Mouse (Mus musculus) heart, embryonic 10.5 days (tissue): ENCODE results near the gene 4931406P16Rik. TPM values are rescaled to one million over a fixed set of nuclear protein-coding genes. Genes with fewer than 3 reads are reported as not detected.
"Not testable (repeated sequence)": the region's sequence is repeated elsewhere in the genome, so short reads cannot be mapped to it uniquely, and the experiment has no call there.

Experiments used
- DNase-seq: peaks from one replicate; pipeline ENCODE4 v3.0.0-alpha.2; 2017; ENCODE audit warnings: low spot score
- H3K27ac ChIP-seq: fragments of 300-500 bp; sonication (generic); 2 replicates; pipeline ENCODE4 v1.5.1; 2016; ENCODE audit warnings: mild to moderate bottlenecking
- H3K27me3 ChIP-seq: fragments of 300-500 bp; sonication (generic); 2 replicates; pipeline ENCODE4 v1.6.1; 2016; ENCODE audit warnings: mild to moderate bottlenecking; ENCODE audit not compliant: poor library complexity, insufficient read depth, severe bottlenecking
- H3K36me3 ChIP-seq: fragments of 300-500 bp; sonication (generic); 2 replicates; pipeline ENCODE4 v1.6.1; 2016; ENCODE audit warnings: mild to moderate bottlenecking, moderate library complexity
- H3K4me1 ChIP-seq: fragments of 300-500 bp; sonication (generic); 2 replicates; pipeline ENCODE4 v1.6.1; 2016; ENCODE audit warnings: mild to moderate bottlenecking
- H3K4me3 ChIP-seq: fragments of 300-500 bp; sonication (generic); 2 replicates; pipeline ENCODE4 v1.5.1; 2016; ENCODE audit warnings: mild to moderate bottlenecking, moderate library complexity
- H3K9me3 ChIP-seq: fragments of 300-500 bp; sonication (generic); 2 replicates; pipeline ENCODE4 v1.6.1; 2016; ENCODE audit warnings: mild to moderate bottlenecking, moderate library complexity
- WGBS: fragments of 180-500 bp; shearing (Covaris S2); methylation state at CpG from one replicate; pipeline ENCODE4 v1.1.7; 2016; 5-methylcytosine and 5-hydroxymethylcytosine counted together
- polyA plus RNA-seq: library from polyadenylated mRNA; unstranded; fragments of >200 nt; fragmentation: Nextera tagmentation; extraction: Ambion mirVana; gene quantifications from 2 replicates; pipeline ENCODE4 v1.2.1, GENCODE M21; 2016

Gene 4931406P16Rik
- polyA plus RNA-seq = 36.6 and 43.7 TPM in 2 replicates

GRCm38 (mm10) chr7:34313443-34313875 lies at the start of gene 4931406P16Rik:
Gene 4931406P16Rik (minus strand): TSS chr7:34313551.
- Histone ChIP-seq H3K27me3 (no peaks in the 10 kb centered on the region), H3K36me3 (no peaks in the 10 kb centered on the region), H3K4me3 (peak within 1 kb of the TSS; percentile 95), H3K27ac (peak within 1 kb of the TSS; percentile 99), H3K9me3 (no peaks in the 10 kb centered on the region), H3K4me1 (peaks cover 32% of the 10 kb centered on the region)
- WGBS = 0% methylated on average over 37 of the region's 41 CpGs
- DNase-seq = peak; percentile 93

DNA sequence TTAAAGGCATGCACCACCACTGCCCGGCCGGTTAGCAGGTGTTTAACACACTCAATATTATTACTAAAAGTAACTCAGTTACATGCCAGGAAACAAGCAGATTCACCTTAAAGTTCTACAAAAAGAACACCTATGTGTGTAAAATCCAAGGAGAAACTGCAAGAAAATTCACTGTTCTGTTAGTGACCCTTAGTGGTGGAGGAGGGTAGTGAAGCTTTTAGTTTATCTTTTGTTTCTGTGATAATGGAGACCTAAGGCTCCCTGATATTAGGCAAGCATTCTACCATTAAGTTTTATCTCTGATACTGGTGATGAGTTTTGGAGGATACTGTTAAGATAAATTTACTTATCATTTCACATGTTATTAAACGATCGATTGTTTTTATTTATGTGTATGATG lies 42.3 kb upstream of the 4931406P16Rik start:
- 87% methylated on average over 4 of the region's 4 CpGs for WGBS
- DNase-seq = no peak
- H3K9me3 ChIP-seq = no peaks in the 10 kb centered on the region
- H3K27me3 ChIP-seq = no peaks in the 10 kb centered on the region
- peaks cover 76% of the 10 kb centered on the region for H3K36me3 ChIP-seq
- no peak overlapping the region for H3K27ac ChIP-seq
- H3K4me1 ChIP-seq = no peaks in the 10 kb centered on the region
- H3K4me3 ChIP-seq = no peak overlapping the region

DNA sequence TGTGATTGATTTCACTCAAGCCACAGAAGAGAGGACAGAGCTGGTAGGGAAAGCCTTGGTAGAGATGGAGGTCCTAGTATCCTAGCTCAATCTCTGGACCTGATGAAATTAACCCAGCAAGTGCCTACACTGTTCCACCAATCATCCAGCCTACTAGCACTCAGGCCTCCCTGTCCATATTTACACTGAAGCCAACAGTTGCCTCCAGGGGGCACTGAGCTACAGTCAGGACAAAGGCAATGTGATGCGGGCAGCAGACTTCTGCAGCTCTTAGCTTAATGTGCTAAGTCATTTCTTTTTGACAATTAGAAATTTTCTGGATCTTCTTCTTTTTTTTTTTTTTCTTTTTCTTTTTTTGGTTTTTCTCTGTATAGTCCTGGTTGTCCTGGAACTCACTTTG lies 38.6 kb upstream of the 4931406P16Rik start:
- WGBS = 84% methylated on average over 1 of the region's 1 CpGs
- Histone ChIP-seq H3K9me3 (no peaks in the 10 kb centered on the region), H3K27ac (no peak overlapping the region), H3K4me1 (no peaks in the 10 kb centered on the region), H3K27me3 (no peaks in the 10 kb centered on the region), H3K36me3 (peaks cover 90% of the 10 kb centered on the region), H3K4me3 (no peak overlapping the region)
- no peak for DNase-seq

- 67% methylated on average over 5 of the region's 5 CpGs for WGBS
These were observed 36.8 kb upstream of the 4931406P16Rik start for GRCm38 (mm10) chr7:34350166-34350565.

DNA sequence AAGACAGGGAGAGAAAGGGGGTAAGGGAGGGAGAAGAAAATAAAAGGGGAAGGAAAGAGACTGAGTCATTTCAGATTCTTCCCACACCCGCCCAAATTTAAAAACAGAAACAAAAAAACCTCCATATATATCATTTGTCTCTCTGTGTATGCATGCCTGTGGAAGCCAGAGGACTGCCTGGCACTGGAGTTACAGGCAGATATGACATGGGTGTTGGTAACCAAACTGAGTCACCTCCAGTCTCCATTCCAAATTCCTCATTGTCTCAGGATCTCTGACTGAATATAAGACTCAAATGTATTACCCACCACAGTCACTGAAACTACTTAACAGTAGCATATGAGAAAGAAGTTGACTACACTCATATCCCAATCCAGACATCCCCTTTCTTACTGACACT lies 34.7 kb upstream of the 4931406P16Rik start:
- 92% methylated on average over 1 of the region's 1 CpGs for WGBS
- no peaks in the 10 kb centered on the region for H3K27me3 ChIP-seq
- peaks cover 97% of the 10 kb centered on the region for H3K36me3 ChIP-seq
- H3K9me3 ChIP-seq = no peaks in the 10 kb centered on the region
- no peak overlapping the region for H3K27ac ChIP-seq
- no peak overlapping the region for H3K4me3 ChIP-seq
- no peaks in the 10 kb centered on the region for H3K4me1 ChIP-seq
- no peak for DNase-seq

More at GRCm38 (mm10) chr7:34350166-34350565, 36.8 kb upstream of the 4931406P16Rik start:
- H3K27ac ChIP-seq = no peak overlapping the region
- no peak for DNase-seq
- H3K27me3 ChIP-seq = no peaks in the 10 kb centered on the region
- H3K9me3 ChIP-seq = no peaks in the 10 kb centered on the region
- peaks cover 95% of the 10 kb centered on the region for H3K36me3 ChIP-seq
- H3K4me3 ChIP-seq = no peak overlapping the region
- H3K4me1 ChIP-seq = no peaks in the 10 kb centered on the region

DNA sequence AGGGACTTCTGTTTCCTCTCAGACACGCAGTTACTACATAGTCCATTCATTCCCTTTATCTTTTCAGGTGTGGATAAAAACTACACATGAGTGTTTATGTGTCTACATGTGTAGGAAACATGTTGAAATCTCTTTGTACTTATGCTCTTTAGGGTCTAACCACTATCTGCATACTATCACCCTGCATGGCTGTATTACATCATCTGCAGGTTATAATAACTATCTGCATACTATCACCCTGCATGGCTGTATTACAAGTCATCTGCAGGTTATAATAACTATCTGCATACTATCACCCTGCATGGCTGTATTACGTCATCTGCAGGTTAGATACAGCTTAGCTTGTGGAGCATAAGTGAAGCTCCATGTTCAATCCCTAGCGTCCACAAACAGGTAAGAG lies 33.7 kb upstream of the 4931406P16Rik start:
- Histone ChIP-seq H3K9me3 (no peaks in the 10 kb centered on the region), H3K36me3 (peaks cover 98% of the 10 kb centered on the region), H3K4me1 (no peaks in the 10 kb centered on the region), H3K27ac (no peak overlapping the region), H3K4me3 (no peak overlapping the region), H3K27me3 (no peaks in the 10 kb centered on the region)
- WGBS = 86% methylated on average over 3 of the region's 3 CpGs
- DNase-seq = no peak

DNA sequence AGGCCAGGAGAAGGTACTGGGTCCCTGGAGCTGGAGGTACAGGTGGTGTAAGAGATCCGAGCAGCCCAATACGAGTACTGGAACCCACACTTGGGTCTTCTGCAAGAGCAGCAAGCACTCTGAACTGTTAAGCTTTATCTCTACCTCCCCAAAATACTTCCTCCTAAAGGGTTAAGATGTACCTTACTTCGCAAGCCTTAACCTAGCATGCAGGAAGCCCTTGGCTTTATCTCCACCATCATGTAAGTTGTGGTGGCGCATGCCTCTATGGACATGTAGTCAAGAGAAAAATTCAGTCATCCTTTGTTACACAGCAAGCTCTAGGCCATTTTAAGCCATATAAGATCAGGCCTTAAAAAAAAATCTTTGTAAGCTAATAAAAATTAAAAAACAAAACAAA lies 33.2 kb upstream of the 4931406P16Rik start:
- Histone ChIP-seq H3K36me3 (peaks cover 97% of the 10 kb centered on the region), H3K4me1 (no peaks in the 10 kb centered on the region), H3K9me3 (no peaks in the 10 kb centered on the region), H3K4me3 (no peak overlapping the region), H3K27ac (no peak overlapping the region), H3K27me3 (no peaks in the 10 kb centered on the region)
- no peak for DNase-seq
- 88% methylated on average over 4 of the region's 4 CpGs for WGBS

GRCm38 (mm10) chr7:34342040-34342793 lies 28.9 kb upstream of the 4931406P16Rik start:
- Histone ChIP-seq H3K4me3 (no peak overlapping the region), H3K36me3 (peaks cover 65% of the 10 kb centered on the region), H3K4me1 (peaks cover 35% of the 10 kb centered on the region), H3K27me3 (no peaks in the 10 kb centered on the region), H3K9me3 (no peaks in the 10 kb centered on the region), H3K27ac (no peak overlapping the region)
- DNase-seq = no peak
- WGBS = 92% methylated on average over 10 of the region's 10 CpGs

DNA sequence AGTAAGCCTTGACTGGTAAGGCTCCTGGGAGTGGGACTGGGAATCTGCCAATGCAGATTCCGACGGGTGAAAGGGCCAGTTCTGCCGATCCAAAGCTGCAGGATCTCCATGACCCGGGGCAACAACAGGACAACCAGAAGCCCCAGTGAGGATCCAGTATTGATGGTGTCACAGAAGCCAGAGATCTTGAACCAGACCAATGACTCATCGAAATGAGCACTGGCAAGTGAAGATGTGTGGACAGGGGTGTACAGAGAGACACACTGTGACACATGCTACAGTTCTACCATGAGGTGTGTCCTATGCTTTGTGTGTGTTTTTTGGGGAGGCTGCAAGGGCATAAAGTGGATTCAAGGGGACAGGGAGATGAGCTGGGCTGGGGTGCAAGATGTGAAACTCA lies 27.5 kb upstream of the 4931406P16Rik start:
- WGBS = 71% methylated on average over 5 of the region's 5 CpGs
- H3K4me1 ChIP-seq = peaks cover 35% of the 10 kb centered on the region
- peak overlapping the region; percentile 18; the same call in 1 of the 2 replicates for H3K27ac ChIP-seq

GRCm38 (mm10) chr7:34339164-34339489 lies 25.8 kb upstream of the 4931406P16Rik start:
- Histone ChIP-seq H3K27ac (peak overlapping the region; percentile 62), H3K4me3 (peak overlapping the region; percentile 4; the same call in 1 of the 2 replicates), H3K36me3 (peaks cover 36% of the 10 kb centered on the region), H3K9me3 (0 out of 2 replicates have a peak, but pooled peaks cover 3% of the 10 kb centered on the region), H3K27me3 (no peaks in the 10 kb centered on the region), H3K4me1 (peaks cover 35% of the 10 kb centered on the region)
- DNase-seq = peak; percentile 68
- WGBS = 70% methylated on average over 5 of the region's 5 CpGs

More for the DNA sequence above, 27.5 kb upstream of the 4931406P16Rik start:
- Histone ChIP-seq H3K4me3 (no peak overlapping the region), H3K36me3 (peaks cover 52% of the 10 kb centered on the region), H3K27me3 (no peaks in the 10 kb centered on the region), H3K9me3 (0 out of 2 replicates have a peak, but pooled peaks cover 3% of the 10 kb centered on the region)
- DNase-seq = no peak

- H3K4me3 ChIP-seq = peak overlapping the region; percentile 4; the same call in 1 of the 2 replicates
- DNase-seq = peak; percentile 93
- peak overlapping the region; percentile 62 for H3K27ac ChIP-seq
- peaks cover 35% of the 10 kb centered on the region for H3K4me1 ChIP-seq
- H3K9me3 ChIP-seq = 0 out of 2 replicates have a peak, but pooled peaks cover 3% of the 10 kb centered on the region
- H3K27me3 ChIP-seq = no peaks in the 10 kb centered on the region
- H3K36me3 ChIP-seq = peaks cover 31% of the 10 kb centered on the region
- 41% methylated on average over 9 of the region's 9 CpGs for WGBS
These were observed 25.3 kb upstream of the 4931406P16Rik start for GRCm38 (mm10) chr7:34338445-34339163.

DNA sequence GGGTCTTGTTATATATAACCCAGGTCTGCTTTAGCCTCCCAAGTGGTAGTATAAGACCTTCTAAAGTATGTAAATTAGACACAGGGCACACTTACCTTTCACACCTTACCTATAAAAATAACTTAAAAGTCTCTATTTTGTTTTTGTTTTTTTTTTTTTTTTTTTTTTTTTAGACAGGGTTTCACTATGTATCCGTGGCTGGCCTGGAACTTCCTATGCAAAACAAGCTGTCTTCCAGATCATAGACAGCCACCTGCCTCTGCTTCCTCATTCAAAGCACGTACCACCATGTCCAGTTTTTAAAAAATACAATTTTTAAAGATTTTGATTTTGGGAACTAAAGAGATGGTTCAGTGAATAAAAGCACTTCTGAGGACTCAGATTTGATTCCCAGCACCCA lies 23.9 kb upstream of the 4931406P16Rik start:
- WGBS = 83% methylated on average over 2 of the region's 2 CpGs
- H3K27me3 ChIP-seq = no peaks in the 10 kb centered on the region
- no peak overlapping the region for H3K4me3 ChIP-seq
- H3K27ac ChIP-seq = no peak overlapping the region; the same call in 1 of the 2 replicates
- DNase-seq = no peak
- H3K4me1 ChIP-seq = peaks cover 35% of the 10 kb centered on the region
- peaks cover 17% of the 10 kb centered on the region; the same call in 1 of the 2 replicates for H3K36me3 ChIP-seq
- 0 out of 2 replicates have a peak, but pooled peaks cover 3% of the 10 kb centered on the region for H3K9me3 ChIP-seq

DNA sequence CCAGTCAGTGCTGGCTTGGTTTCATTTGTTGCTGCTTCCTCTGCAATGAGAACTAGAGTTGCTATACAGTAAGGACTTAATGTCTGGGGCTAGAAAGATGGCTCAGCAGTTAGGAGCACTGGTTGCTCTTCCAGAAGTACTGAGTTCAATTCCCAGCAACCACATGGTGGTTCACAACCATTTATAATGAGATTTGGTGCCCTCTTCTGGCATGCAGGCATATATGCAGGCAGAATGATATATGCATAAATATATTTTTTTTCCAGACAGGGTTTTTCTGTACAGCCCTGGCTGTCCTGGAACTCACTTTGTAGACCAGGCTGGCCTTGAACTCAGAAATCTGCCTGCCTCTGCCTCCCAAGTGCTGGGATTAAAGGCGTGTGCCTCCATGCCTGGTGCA lies 23.2 kb upstream of the 4931406P16Rik start:
- WGBS = 75% methylated on average over 1 of the region's 1 CpGs

More for the DNA sequence above, 23.2 kb upstream of the 4931406P16Rik start:
- not testable (repeated sequence) for H3K4me3 ChIP-seq, H3K27me3 ChIP-seq, DNase-seq, H3K27ac ChIP-seq, H3K9me3 ChIP-seq
- peaks cover 11% of the 10 kb centered on the region; the same call in 1 of the 2 replicates for H3K36me3 ChIP-seq
- peaks cover 35% of the 10 kb centered on the region for H3K4me1 ChIP-seq
